In the genomic region with DNA sequence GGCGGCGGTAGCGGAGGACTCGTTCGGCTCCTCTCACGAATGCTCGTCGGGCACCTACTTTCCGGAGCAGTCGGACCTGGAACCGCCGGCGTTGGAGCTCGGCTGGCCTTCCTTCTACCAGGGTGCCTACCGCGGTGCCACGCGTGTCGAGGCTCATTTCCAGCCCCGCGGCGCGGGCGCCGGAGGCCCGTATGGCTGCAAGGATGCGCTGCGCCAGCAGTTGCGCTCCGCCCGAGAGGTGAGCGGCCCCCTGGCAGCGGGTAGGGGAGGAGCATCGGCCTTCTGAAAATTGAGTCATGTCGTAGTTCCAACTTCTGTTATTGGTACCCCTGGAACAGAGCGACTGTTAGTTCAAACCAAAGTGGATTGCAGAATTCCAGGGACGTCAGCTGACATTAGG, we compare ENCODE assay signal across 8 mouse cellular contexts. TPM values are rescaled to one million over a fixed set of nuclear protein-coding genes. Genes with fewer than 3 reads are reported as not detected.
DNase-seq lines count a peak whose midpoint lies in the region; ATAC-seq lines count a peak whose summit lies in the region.

No protein-coding gene starts in this region.

- peak overlapping the region; percentile 47 for H3K4me3 ChIP-seq in hindbrain, embryonic 14.5 days (replicated peaks; ENCODE audit: low read length)
- peak overlapping the region; percentile 75 for H3K4me3 ChIP-seq in stomach, embryonic 14.5 days (ENCODE audit: low read depth, low read length)

- no peaks in the 10 kb centered on the region for H3K27me3 ChIP-seq in hindbrain, embryonic 14.5 days (ENCODE audit: control insufficient read depth, insufficient read depth, low read length)
- no peaks in the 10 kb centered on the region for H3K27me3 ChIP-seq in stomach, embryonic 14.5 days (ENCODE audit: control insufficient read depth, insufficient read depth, low read length)

- H3K4me1 ChIP-seq in hindbrain, embryonic 14.5 days (replicated peaks; ENCODE audit: control insufficient read depth, insufficient read depth, low read length), result 0 out of 2 replicates have a peak, but pooled peaks cover 4% of the 10 kb centered on the region
- peaks cover 35% of the 10 kb centered on the region for H3K4me1 ChIP-seq in stomach, embryonic 14.5 days (ENCODE audit: control insufficient read depth, insufficient read depth, low read length)

- DNase-seq in gastrocnemius, postnatal 25 days, result peak; percentile 21
- DNase-seq in gastrocnemius, adult 8-10 months (ENCODE audit: low spot score in 2 of 2), result no peak
- peak; percentile 16 to 50 for DNase-seq in CD8-positive naive resting alpha-beta T cell, adult 2 months (ENCODE audit: low read depth in 2 of 2, low spot score in 2 of 2)
- peak; percentile 74 for DNase-seq in embryo, embryonic 11 days
- DNase-seq in hindbrain, embryonic 14.5 days (ENCODE audit: low spot score), result no peak
- peak; percentile 17 for DNase-seq in lung, postnatal 36 days
- no peak for DNase-seq in right cerebral cortex, adult 2 months (ENCODE audit: low spot score in 2 of 2)

- H3K27ac ChIP-seq in hindbrain, embryonic 14.5 days, result no peak overlapping the region
- peak overlapping the region; percentile 69 for H3K27ac ChIP-seq in stomach, embryonic 14.5 days (ENCODE audit: low read length)

- no peaks in the 10 kb centered on the region for H3K36me3 ChIP-seq in hindbrain, embryonic 14.5 days (replicated peaks; ENCODE audit: control insufficient read depth, insufficient read depth)
- peaks cover 5% of the 10 kb centered on the region; the same call in 1 of the 2 replicates for H3K36me3 ChIP-seq in stomach, embryonic 14.5 days (ENCODE audit: control insufficient read depth, insufficient read depth, low read length)

- H3K4me2 ChIP-seq in hindbrain, embryonic 14.5 days (replicated peaks), result peak overlapping the region; percentile 99
- H3K4me2 ChIP-seq in stomach, embryonic 14.5 days (replicated peaks; ENCODE audit: low read depth, low read length), result peak overlapping the region; percentile 95

- H3K9ac ChIP-seq in hindbrain, embryonic 14.5 days, result peak overlapping the region; percentile 51
- H3K9ac ChIP-seq in stomach, embryonic 14.5 days (replicated peaks; ENCODE audit: low read depth, low read length), result peak overlapping the region; percentile 72

- under 1% methylated on average over 34 of the region's 37 CpGs for WGBS in hindbrain, embryonic 14.5 days
- 0% methylated on average over 37 of the region's 37 CpGs for WGBS in stomach, embryonic 14.5 days

- H3K9me3 ChIP-seq in hindbrain, embryonic 14.5 days (ENCODE audit: control insufficient read depth, low read length), result no peaks in the 10 kb centered on the region
- H3K9me3 ChIP-seq in stomach, embryonic 14.5 days (ENCODE audit: control insufficient read depth, low read depth, low read length), result no peaks in the 10 kb centered on the region

- ATAC-seq in hindbrain, embryonic 14.5 days (ENCODE audit: low FRiP score), result no peak
- no peak for ATAC-seq in stomach, embryonic 14.5 days (ENCODE audit: insufficient number of reproducible peaks, insufficient read depth, low FRiP score, low read depth)

RNA-seq across cellular contexts. Expression of a gene that starts 0.5 kb away (rescaled TPM):
- 1 to 10 TPM; 1.2 to 2.3 TPM for total RNA-seq in gastrocnemius, postnatal 25 days (2021)
- total RNA-seq in gastrocnemius, adult 8-10 months (2022), result 1 to 10 TPM in 3 of 4 experiments, under 1 TPM in 1; 0.94 to 4.2 (median 2.6) TPM
- 7.5 and 7.6 TPM in 2 replicates for polyA plus RNA-seq in hindbrain, embryonic 14.5 days (2014; fragmentation: Nextera tagmentation; extraction: Ambion mirVana)
- polyA plus RNA-seq in stomach, embryonic 14.5 days (2014; fragmentation: Nextera tagmentation; extraction: Ambion mirVana), result 46.3 and 50.4 TPM in 2 replicates

RNA-seq across cellular contexts. Expression of a gene that starts 26.3 kb away (rescaled TPM):
- total RNA-seq in gastrocnemius, postnatal 25 days (2021), result 1 to 10 TPM; 7.9 to 8.0 TPM
- total RNA-seq in gastrocnemius, adult 8-10 months (2022), result 10 to 100 TPM in 2 of 4 experiments, 1 to 10 TPM in 2; 6.8 to 13.9 (median 8.7) TPM
- 13.2 and 13.5 TPM in 2 replicates for polyA plus RNA-seq in hindbrain, embryonic 14.5 days (2014; fragmentation: Nextera tagmentation; extraction: Ambion mirVana)
- 16.0 and 16.4 TPM in 2 replicates for polyA plus RNA-seq in stomach, embryonic 14.5 days (2014; fragmentation: Nextera tagmentation; extraction: Ambion mirVana)

Comparison
In these comparisons a context has a peak if more than half of its experiments do, and no peak if none do; other contexts are left out.
1. DNase-seq: peak in gastrocnemius, postnatal 25 days (single experiment), CD8-positive naive resting alpha-beta T cell, adult 2 months (2 of 2), embryo, embryonic 11 days (single experiment) and lung, postnatal 36 days (single experiment); none in gastrocnemius, adult 8-10 months (0 of 2), hindbrain, embryonic 14.5 days (single experiment) and right cerebral cortex, adult 2 months (0 of 2).